Mouse (Mus musculus) spleen, adult 2 months (tissue): ENCODE data around the gene Klk1b5.

Experiments used
- CTCF ChIP-seq: fragments of 200-500 bp; IDR thresholded peaks from 2 replicates; pipeline ENCODE4 v1.5.1; 2011; ENCODE audit warnings: mild to moderate bottlenecking, inconsistent platforms; ENCODE audit not compliant: insufficient read depth, insufficient read length, insufficient replicate concordance; ENCODE audit errors: extremely low read depth
- POLR2A ChIP-seq: fragments of 200-500 bp; IDR thresholded peaks from 2 replicates; pipeline ENCODE4 v1.6.1; 2011; ENCODE audit warnings: low read depth, low read length, inconsistent platforms

- no peak for TF ChIP-seq POLR2A
- no peak for TF ChIP-seq CTCF
Observed at GRCm38 (mm10) chr7:44257278-44257677, 41.5 kb downstream of the Klk1b5 start, which contains the start of gene Acp4.
